Mouse (Mus musculus) CD4-positive, CD25-positive, alpha-beta regulatory T cell, adult 2 months (primary cell): ENCODE measurements around the gene Col12a1.
A peak's percentile ranks its signal among the peaks of the same experiment; 100 is the strongest.
"Not testable (repeated sequence)": the region's sequence is repeated elsewhere in the genome, so short reads cannot be mapped to it uniquely, and the experiment has no call there.

Experiments used
- DNase-seq: peaks from one replicate; pipeline ENCODE4 v3.0.0-alpha.2; 2012; ENCODE audit warnings: low read depth, low spot score

Gene Col12a1

GRCm38 (mm10) chr9:79689771-79690535 lies 28.7 kb downstream of the Col12a1 start:
- DNase-seq: no peak

- DNase-seq: no peak
These were observed 29.3 kb downstream of the Col12a1 start for GRCm38 (mm10) chr9:79689342-79689741.

GRCm38 (mm10) chr9:79687227-79687626 lies 31.4 kb downstream of the Col12a1 start:
- no peak for DNase-seq

- DNase-seq: peak; percentile 44
These were observed 32.6 kb downstream of the Col12a1 start for GRCm38 (mm10) chr9:79686049-79686448.

- DNase-seq: peak; percentile 3
These were observed 38.0 kb downstream of the Col12a1 start for GRCm38 (mm10) chr9:79680453-79681240.

- not testable (repeated sequence) for DNase-seq
These were observed 49.8 kb downstream of the Col12a1 start for GRCm38 (mm10) chr9:79668806-79669205.

GRCm38 (mm10) chr9:79653327-79654150 lies 65.1 kb downstream of the Col12a1 start:
- no peak for DNase-seq

GRCm38 (mm10) chr9:79648587-79648986 lies 70.0 kb downstream of the Col12a1 start:
- DNase-seq: no peak

- DNase-seq: no peak
These were observed 72.9 kb downstream of the Col12a1 start for GRCm38 (mm10) chr9:79645757-79646156.

- no peak for DNase-seq
These were observed 79.1 kb downstream of the Col12a1 start for GRCm38 (mm10) chr9:79639430-79640090.

- DNase-seq: no peak
These were observed 80.8 kb downstream of the Col12a1 start for GRCm38 (mm10) chr9:79637879-79638278.

GRCm38 (mm10) chr9:79634076-79634475 lies 84.6 kb downstream of the Col12a1 start:
- no peak for DNase-seq

- DNase-seq: no peak
These were observed 87.4 kb downstream of the Col12a1 start for GRCm38 (mm10) chr9:79631186-79631585.

- no peak for DNase-seq
These were observed 99.6 kb downstream of the Col12a1 start for GRCm38 (mm10) chr9:79618839-79619597.

GRCm38 (mm10) chr9:79617336-79617735 lies 101.3 kb downstream of the Col12a1 start:
- no peak for DNase-seq

GRCm38 (mm10) chr9:79616040-79616439 lies 102.6 kb downstream of the Col12a1 start:
- DNase-seq: no peak

GRCm38 (mm10) chr9:79610286-79610685 lies 108.3 kb downstream of the Col12a1 start:
- no peak for DNase-seq

- DNase-seq: no peak
These were observed 109.0 kb downstream of the Col12a1 start for GRCm38 (mm10) chr9:79609661-79610060.

- DNase-seq: no peak
These were observed 109.8 kb downstream of the Col12a1 start for GRCm38 (mm10) chr9:79608795-79609194.

GRCm38 (mm10) chr9:79608062-79608531 lies 110.5 kb downstream of the Col12a1 start:
- no peak for DNase-seq
